ENCODE assay signal across 26 mouse cellular contexts in genomic region chr10:88261186-88261585, GRCm38 (mm10).
DNase-seq lines count a peak whose midpoint lies in the region; ATAC-seq lines count a peak whose summit lies in the region.
"Had no signal": no experiment of that assay in that cellular context is flagged by ENCODE, and none has a peak within 500 bp of the region (broad histone marks: within the 10 kb centered on the region; RNA-seq: fewer than 3 reads in every experiment).

No protein-coding gene starts in this region.

- DNase-seq in heart, adult 9 months (ENCODE audit: low spot score in 2 of 2), result peak; percentile 28 to 36
- DNase-seq in heart, postnatal 14 days, result no peak
- no peak for DNase-seq in lung, postnatal 4 days
- DNase-seq: adrenal gland, postnatal 25 days; cerebellum, adult 9-10 months; gastrocnemius, postnatal 25 days; layer of hippocampus, adult 9-11 months; lung, postnatal 14 days; midbrain, embryonic 14.5 days; retina, postnatal 1 day; right cerebral cortex, postnatal 25 days; thymus, adult 2 months had no signal

- no peaks in the 10 kb centered on the region for H3K27me3 ChIP-seq in lung, embryonic 16.5 days (ENCODE audit: control insufficient read depth, insufficient read depth, low read depth, low read length)
- no peaks in the 10 kb centered on the region for H3K27me3 ChIP-seq in embryonic facial prominence, embryonic 15.5 days
- no peaks in the 10 kb centered on the region for H3K27me3 ChIP-seq in stomach, embryonic 16.5 days (ENCODE audit: control insufficient read depth, insufficient read depth, low read length)
- no peaks in the 10 kb centered on the region for H3K27me3 ChIP-seq in midbrain, embryonic 15.5 days (replicated peaks)
- H3K27me3 ChIP-seq: forebrain, embryonic 15.5 days; kidney, embryonic 15.5 days; limb, embryonic 15.5 days; neural tube, embryonic 12.5 days; stomach, embryonic 15.5 days had no signal

- 50% methylated on average over 3 of the region's 3 CpGs for WGBS in lung, embryonic 16.5 days
- 41% methylated on average over 3 of the region's 3 CpGs for WGBS in embryonic facial prominence, embryonic 15.5 days
- 56% methylated on average over 3 of the region's 3 CpGs for WGBS in stomach, embryonic 16.5 days
- 50% methylated on average over 3 of the region's 3 CpGs for WGBS in midbrain, embryonic 15.5 days

- intact Hi-C loops in heart, postnatal 14 days (cut with DNase I), result no loop called here

- no peak overlapping the region for H3K4me2 ChIP-seq in lung, embryonic 16.5 days (ENCODE audit: low read depth, low read length)
- no peak overlapping the region for H3K4me2 ChIP-seq in embryonic facial prominence, embryonic 15.5 days (replicated peaks)
- H3K4me2 ChIP-seq in stomach, embryonic 16.5 days (ENCODE audit: low read depth, low read length), result no peak overlapping the region
- H3K4me2 ChIP-seq in midbrain, embryonic 15.5 days, result no peak overlapping the region
- H3K4me2 ChIP-seq: forebrain, embryonic 15.5 days; kidney, embryonic 15.5 days; limb, embryonic 15.5 days; neural tube, embryonic 12.5 days; stomach, embryonic 15.5 days had no signal

- ATAC-seq in lung, embryonic 16.5 days (ENCODE audit: low read depth), result no peak
- ATAC-seq in embryonic facial prominence, embryonic 15.5 days (ENCODE audit: insufficient number of reproducible peaks, low FRiP score, low TSS enrichment, low read depth), result no peak
- no peak for ATAC-seq in stomach, embryonic 16.5 days (ENCODE audit: insufficient read depth, low FRiP score)
- no peak for ATAC-seq in midbrain, embryonic 15.5 days (replicated peaks)
- ATAC-seq: forebrain, embryonic 15.5 days; hindbrain, postnatal 0 days; intestine, embryonic 16.5 days had no signal

- H3K4me3 ChIP-seq in lung, embryonic 16.5 days (ENCODE audit: low read length), result no peak overlapping the region
- no peak overlapping the region for H3K4me3 ChIP-seq in embryonic facial prominence, embryonic 15.5 days (replicated peaks)
- no peak overlapping the region for H3K4me3 ChIP-seq in stomach, embryonic 16.5 days (replicated peaks; ENCODE audit: low read length)
- no peak overlapping the region for H3K4me3 ChIP-seq in midbrain, embryonic 15.5 days
- H3K4me3 ChIP-seq: forebrain, embryonic 15.5 days; heart, adult 2 months; hindbrain, embryonic 10.5 days; kidney, embryonic 15.5 days; limb, embryonic 15.5 days; neural tube, embryonic 12.5 days; stomach, embryonic 15.5 days had no signal

- no peak overlapping the region for H3K9ac ChIP-seq in lung, embryonic 16.5 days (ENCODE audit: low read length)
- H3K9ac ChIP-seq in embryonic facial prominence, embryonic 15.5 days, result no peak overlapping the region
- H3K9ac ChIP-seq in stomach, embryonic 16.5 days (ENCODE audit: low read length), result no peak overlapping the region
- no peak overlapping the region for H3K9ac ChIP-seq in midbrain, embryonic 15.5 days
- H3K9ac ChIP-seq: forebrain, embryonic 15.5 days; kidney, embryonic 15.5 days; limb, embryonic 15.5 days; liver, embryonic 14.5 days; neural tube, embryonic 12.5 days; stomach, embryonic 15.5 days had no signal

- H3K4me1 ChIP-seq in lung, embryonic 16.5 days (replicated peaks; ENCODE audit: control insufficient read depth, insufficient read depth, low read length), result 0 out of 2 replicates have a peak, but pooled peaks cover 3% of the 10 kb centered on the region
- 0 out of 2 replicates have a peak, but pooled peaks cover 4% of the 10 kb centered on the region for H3K4me1 ChIP-seq in embryonic facial prominence, embryonic 15.5 days
- H3K4me1 ChIP-seq in stomach, embryonic 16.5 days (ENCODE audit: control insufficient read depth, insufficient read depth, low read length), result 0 out of 2 replicates have a peak, but pooled peaks cover 7% of the 10 kb centered on the region
- no peaks in the 10 kb centered on the region for H3K4me1 ChIP-seq in midbrain, embryonic 15.5 days
- H3K4me1 ChIP-seq: hindbrain, embryonic 10.5 days; kidney, embryonic 15.5 days; neural tube, embryonic 12.5 days; stomach, embryonic 15.5 days had no signal

- H3K36me3 ChIP-seq in lung, embryonic 16.5 days (ENCODE audit: control insufficient read depth, insufficient read depth, low read length), result no peaks in the 10 kb centered on the region
- H3K36me3 ChIP-seq in embryonic facial prominence, embryonic 15.5 days, result no peaks in the 10 kb centered on the region
- no peaks in the 10 kb centered on the region for H3K36me3 ChIP-seq in stomach, embryonic 16.5 days (ENCODE audit: control insufficient read depth, insufficient read depth, low read length)
- H3K36me3 ChIP-seq in midbrain, embryonic 15.5 days (replicated peaks), result no peaks in the 10 kb centered on the region
- H3K36me3 ChIP-seq: forebrain, embryonic 15.5 days; hindbrain, embryonic 10.5 days; kidney, embryonic 15.5 days; limb, embryonic 15.5 days; neural tube, embryonic 12.5 days; stomach, embryonic 15.5 days had no signal

- H3K9me3 ChIP-seq in lung, embryonic 16.5 days (ENCODE audit: control insufficient read depth, low read length), result no peaks in the 10 kb centered on the region
- H3K9me3 ChIP-seq in embryonic facial prominence, embryonic 15.5 days (replicated peaks), result no peaks in the 10 kb centered on the region
- no peaks in the 10 kb centered on the region for H3K9me3 ChIP-seq in stomach, embryonic 16.5 days (replicated peaks; ENCODE audit: control insufficient read depth, low read length)
- no peaks in the 10 kb centered on the region for H3K9me3 ChIP-seq in midbrain, embryonic 15.5 days
- H3K9me3 ChIP-seq: forebrain, embryonic 15.5 days; hindbrain, embryonic 10.5 days; kidney, embryonic 15.5 days; limb, embryonic 15.5 days; neural tube, embryonic 12.5 days; stomach, embryonic 15.5 days had no signal

- H3K27ac ChIP-seq in lung, embryonic 16.5 days (ENCODE audit: low read length), result peak overlapping the region; percentile 26; the same call in 1 of the 2 replicates
- H3K27ac ChIP-seq in embryonic facial prominence, embryonic 15.5 days (replicated peaks), result peak overlapping the region; percentile 65
- peak overlapping the region; percentile 38; the same call in 1 of the 2 replicates for H3K27ac ChIP-seq in stomach, embryonic 16.5 days (ENCODE audit: low read length)
- no peak overlapping the region for H3K27ac ChIP-seq in midbrain, embryonic 15.5 days
- H3K27ac ChIP-seq: forebrain, embryonic 15.5 days; heart, adult 2 months; hindbrain, embryonic 10.5 days; hindbrain, postnatal 0 days; kidney, embryonic 15.5 days; limb, embryonic 15.5 days; liver, embryonic 14.5 days; neural tube, embryonic 12.5 days; stomach, embryonic 15.5 days had no signal

Comparison
In these comparisons a context has a peak if more than half of its experiments do, and no peak if none do; other contexts are left out.
1. DNase-seq: peak in heart, adult 9 months (2 of 2); none in heart, postnatal 14 days (0 of 2) and lung, postnatal 4 days (0 of 2).